Mouse (Mus musculus) hindbrain, embryonic 12.5 days (tissue): Measurements from ENCODE around the gene Olfr1317. TPM values are rescaled to one million over a fixed set of nuclear protein-coding genes. Genes with fewer than 3 reads are reported as not detected.

Source experiments
- ATAC-seq: fragments of 200-750 bp; cut with Nextera tagmentation; 2 replicates; pipeline ENCODE4 v1.8.0; 2017; ENCODE audit warnings: moderate TSS enrichment; ENCODE audit not compliant: low FRiP score
- H3K27ac ChIP-seq: fragments of 300-500 bp; sonication (generic); 2 replicates; pipeline ENCODE4 v1.5.1; 2016; ENCODE audit warnings: mild to moderate bottlenecking
- H3K27me3 ChIP-seq: fragments of 300-500 bp; sonication (generic); 2 replicates; pipeline ENCODE4 v1.6.1; 2016; ENCODE audit warnings: mild to moderate bottlenecking
- H3K36me3 ChIP-seq: fragments of 300-500 bp; sonication (generic); 2 replicates; pipeline ENCODE4 v1.6.1; 2016; ENCODE audit warnings: mild to moderate bottlenecking
- H3K4me1 ChIP-seq: fragments of 300-500 bp; sonication (generic); 2 replicates; pipeline ENCODE4 v1.6.1; 2016
- H3K4me2 ChIP-seq: fragments of 300-500 bp; sonication (generic); replicated peaks from 2 replicates; pipeline ENCODE4 v1.6.1; 2016; ENCODE audit warnings: mild to moderate bottlenecking
- H3K4me3 ChIP-seq: fragments of 300-500 bp; sonication (generic); 2 replicates; pipeline ENCODE4 v1.5.1; 2016; ENCODE audit warnings: mild to moderate bottlenecking
- H3K9ac ChIP-seq: fragments of 300-500 bp; sonication (generic); 2 replicates; pipeline ENCODE4 v1.6.1; 2016; ENCODE audit warnings: mild to moderate bottlenecking, moderate library complexity
- H3K9me3 ChIP-seq: fragments of 300-500 bp; sonication (generic); replicated peaks from 2 replicates; pipeline ENCODE4 v1.6.1; 2016; ENCODE audit warnings: mild to moderate bottlenecking
- WGBS: fragments of 180-500 bp; shearing (Covaris S2); methylation state at CpG from one replicate; pipeline ENCODE4 v1.1.7; 2016; 5-methylcytosine and 5-hydroxymethylcytosine counted together
- polyA plus RNA-seq: library from polyadenylated mRNA; unstranded; fragments of >200 nt; fragmentation: Nextera tagmentation; extraction: Ambion mirVana; gene quantifications from 2 replicates; pipeline ENCODE4 v1.2.1, GENCODE M21; 2016

The Olfr1317 gene
- polyA plus RNA-seq, result not detected in 2 replicates

GRCm38 (mm10) chr2:112140029-112140428 lies at the start of gene Olfr1317:
Olfr1317 (plus strand) TSS chr2:112140329.
- H3K27ac ChIP-seq, result no peak within 1 kb of the TSS
- H3K36me3 ChIP-seq, result no peaks in the 10 kb centered on the region
- no peaks in the 10 kb centered on the region for H3K9me3 ChIP-seq
- H3K9ac ChIP-seq, result no peak within 1 kb of the TSS
- H3K4me3 ChIP-seq, result no peak within 1 kb of the TSS
- WGBS, result 70% methylated on average over 2 of the region's 2 CpGs
- ATAC-seq, result no peak
- H3K4me1 ChIP-seq, result no peaks in the 10 kb centered on the region
- no peak within 1 kb of the TSS for H3K4me2 ChIP-seq
- no peaks in the 10 kb centered on the region for H3K27me3 ChIP-seq

DNA sequence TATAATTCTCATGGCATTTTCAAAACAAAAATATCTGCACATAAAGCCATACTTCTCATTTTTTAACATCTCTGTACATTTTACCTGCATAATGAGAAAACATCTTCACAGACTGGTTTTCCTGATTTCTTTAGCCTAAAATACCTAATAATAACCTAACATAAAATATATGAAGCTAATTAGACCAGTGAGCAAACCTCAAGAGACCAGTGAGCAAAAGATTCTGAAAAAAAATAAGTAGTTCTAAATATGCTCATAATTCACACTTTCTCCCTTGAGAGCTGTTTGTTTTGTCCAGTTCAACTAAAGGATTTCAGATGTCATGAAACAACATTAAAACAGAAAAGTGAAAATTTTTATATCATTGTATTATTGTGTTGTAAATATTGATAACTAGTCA lies 43.4 kb upstream of the Olfr1317 start, which contains the start of gene Olfr1314:
Gene Olfr1314 (minus strand): TSS at position 101 of the 400 bp plus-strand sequence.
- no peaks in the 10 kb centered on the region for H3K36me3 ChIP-seq
- no peak within 1 kb of the TSS for H3K27ac ChIP-seq
- ATAC-seq, result no peak
- no peak within 1 kb of the TSS for H3K4me2 ChIP-seq
- H3K27me3 ChIP-seq, result no peaks in the 10 kb centered on the region
- H3K4me3 ChIP-seq, result no peak within 1 kb of the TSS
- no peak within 1 kb of the TSS for H3K9ac ChIP-seq
- H3K4me1 ChIP-seq, result no peaks in the 10 kb centered on the region
- H3K9me3 ChIP-seq, result no peaks in the 10 kb centered on the region

- Histone ChIP-seq H3K27ac (no peak within 1 kb of the TSS), H3K36me3 (no peaks in the 10 kb centered on the region), H3K4me1 (no peaks in the 10 kb centered on the region), H3K9me3 (no peaks in the 10 kb centered on the region), H3K27me3 (no peaks in the 10 kb centered on the region), H3K4me2 (no peak within 1 kb of the TSS), H3K4me3 (no peak within 1 kb of the TSS), H3K9ac (no peak within 1 kb of the TSS)
- ATAC-seq, result no peak
- WGBS, result 74% methylated on average over 1 of the region's 1 CpGs
These were observed 24.8 kb upstream of the Olfr1317 start, which contains the start of gene Olfr1315-ps1 for GRCm38 (mm10) chr2:112115340-112115739. Olfr1315-ps1 (minus strand) TSS chr2:112115440.

GRCm38 (mm10) chr2:112134877-112135276 lies 5.3 kb upstream of the Olfr1317 start, which contains the start of gene Olfr1316:
Olfr1316 (minus strand) TSS chr2:112134977.
- Histone ChIP-seq H3K36me3 (no peaks in the 10 kb centered on the region), H3K9me3 (no peaks in the 10 kb centered on the region), H3K27ac (no peak within 1 kb of the TSS), H3K9ac (no peak within 1 kb of the TSS), H3K4me1 (no peaks in the 10 kb centered on the region), H3K27me3 (no peaks in the 10 kb centered on the region), H3K4me3 (no peak within 1 kb of the TSS), H3K4me2 (no peak within 1 kb of the TSS)
- no peak for ATAC-seq
- 94% methylated on average over 2 of the region's 2 CpGs for WGBS

GRCm38 (mm10) chr2:112153898-112154297 lies 13.8 kb downstream of the Olfr1317 start, which contains the start of gene Olfr1318:
Olfr1318 (plus strand) TSS chr2:112154198.
- no peak within 1 kb of the TSS for H3K27ac ChIP-seq
- H3K9ac ChIP-seq, result no peak within 1 kb of the TSS
- H3K9me3 ChIP-seq, result no peaks in the 10 kb centered on the region
- H3K27me3 ChIP-seq, result no peaks in the 10 kb centered on the region
- no peak within 1 kb of the TSS for H3K4me3 ChIP-seq
- no peaks in the 10 kb centered on the region for H3K36me3 ChIP-seq
- ATAC-seq, result no peak
- H3K4me1 ChIP-seq, result no peaks in the 10 kb centered on the region
- H3K4me2 ChIP-seq, result no peak within 1 kb of the TSS

Other genes with a start within 250 kb of the Olfr1317 start
- gene Olfr1306, start 224.1 kb upstream of the Olfr1317 start, polyA plus RNA-seq, result not detected in 2 replicates
- 0.01 TPM in 2 replicates for gene Olfr1307, start 190.9 kb upstream of the Olfr1317 start, polyA plus RNA-seq
- gene Olfr1308, start 175.4 kb upstream of the Olfr1317 start, polyA plus RNA-seq, result not detected in 2 replicates
- not detected in 2 replicates for gene Olfr1309, start 150.0 kb upstream of the Olfr1317 start, polyA plus RNA-seq
- gene Olfr1310, start 127.6 kb upstream of the Olfr1317 start, polyA plus RNA-seq, result not detected in 2 replicates
- gene Olfr1311, start 115.9 kb upstream of the Olfr1317 start, polyA plus RNA-seq, result not detected in 2 replicates
- gene Olfr1312, start 90.1 kb upstream of the Olfr1317 start, polyA plus RNA-seq, result not detected in 2 replicates
- gene Olfr1313, start 62.5 kb upstream of the Olfr1317 start, polyA plus RNA-seq, result not detected in 2 replicates
- not detected in 2 replicates for gene Olfr1314, start 43.5 kb upstream of the Olfr1317 start, polyA plus RNA-seq
- not detected in 2 replicates for gene Olfr1315-ps1, start 24.9 kb upstream of the Olfr1317 start, polyA plus RNA-seq
- gene Olfr1316, start 5.4 kb upstream of the Olfr1317 start, polyA plus RNA-seq, result not detected in 2 replicates
- gene Olfr1318, start 13.9 kb downstream of the Olfr1317 start, polyA plus RNA-seq, result not detected in 2 replicates
- gene Lpcat4, start 99.1 kb downstream of the Olfr1317 start, polyA plus RNA-seq, result 12.1 and 15.5 TPM in 2 replicates
- gene Nutm1, start 119.0 kb downstream of the Olfr1317 start, polyA plus RNA-seq, result 0.05 and 0.09 TPM in 2 replicates
- gene Nop10, start 121.6 kb downstream of the Olfr1317 start, polyA plus RNA-seq, result 118 and 127 TPM in 2 replicates
- gene Slc12a6, start 125.5 kb downstream of the Olfr1317 start, polyA plus RNA-seq, result 20.4 and 21.1 TPM in 2 replicates
- gene Gm21985, start 126.0 kb downstream of the Olfr1317 start, polyA plus RNA-seq, result not detected in 2 replicates
- 109 and 113 TPM in 2 replicates for gene Emc4, start 227.7 kb downstream of the Olfr1317 start, polyA plus RNA-seq
- 43.3 and 48.4 TPM in 2 replicates for gene Katnbl1, start 238.9 kb downstream of the Olfr1317 start, polyA plus RNA-seq